Comparison of ENCODE assay signal across 8 mouse cellular contexts in genomic region chr12:41485512-41486215, GRCm38 (mm10). TPM values are rescaled to one million over a fixed set of nuclear protein-coding genes. Genes with fewer than 3 reads are reported as not detected.
DNase-seq lines count a peak whose midpoint lies in the region; ATAC-seq and TF ChIP-seq lines count a peak whose summit lies in the region.

No protein-coding gene starts in this region.

- peak overlapping the region; percentile 90 for H3K27ac ChIP-seq in hindbrain, postnatal 0 days

- H3K4me3 ChIP-seq in hindbrain, postnatal 0 days (ENCODE audit: low read length) = peak overlapping the region; percentile 61

- ATAC-seq in hindbrain, postnatal 0 days = peak; percentile 95

- peak overlapping the region; percentile 61 for H3K9ac ChIP-seq in hindbrain, postnatal 0 days (replicated peaks; ENCODE audit: low read length)

- DNase-seq in adrenal gland, adult 8-10 months = peak; percentile 79
- peak; percentile 31 to 71 for DNase-seq in cerebellum, postnatal 4 days (ENCODE audit: low spot score in 2 of 2)
- DNase-seq in gastrocnemius, adult 8-10 months (ENCODE audit: low spot score in 2 of 2) = peak; percentile 6 to 29
- peak; percentile 94 for DNase-seq in hindbrain, postnatal 0 days (ENCODE audit: low spot score)
- peak; percentile 81 to 86 for DNase-seq in left cerebral cortex, adult 8-10 months (ENCODE audit: low spot score in 2 of 2)
- DNase-seq in lung, postnatal 36 days = peak; percentile 50
- DNase-seq in right cerebral cortex, postnatal 4 days = peak; percentile 64
- DNase-seq in spleen, adult 12 weeks (ENCODE audit: low spot score) = no peak

- no peaks in the 10 kb centered on the region for H3K36me3 ChIP-seq in hindbrain, postnatal 0 days (ENCODE audit: insufficient read depth, low read length)

- no peaks in the 10 kb centered on the region for H3K4me1 ChIP-seq in hindbrain, postnatal 0 days (ENCODE audit: insufficient read depth, low read length)

- 4% methylated on average over 12 of the region's 12 CpGs for WGBS in hindbrain, postnatal 0 days

- TF ChIP-seq CTCF in hindbrain, postnatal 0 days (IDR thresholded peaks at IDR 0.05; ENCODE audit: low read depth) = no peak

- H3K27me3 ChIP-seq in hindbrain, postnatal 0 days (ENCODE audit: insufficient read depth, low read length) = no peaks in the 10 kb centered on the region

- peak overlapping the region; percentile 70 for H3K4me2 ChIP-seq in hindbrain, postnatal 0 days (ENCODE audit: low read depth, low read length)

- H3K9me3 ChIP-seq in hindbrain, postnatal 0 days (ENCODE audit: low read length) = no peaks in the 10 kb centered on the region

RNA-seq across cellular contexts. Expression of gene Lrrn3, which starts 0.6 kb away (rescaled TPM):
- total RNA-seq in adrenal gland, adult 8-10 months (2022) = 10 to 100 TPM; 37.7 to 62.3 (median 44.2) TPM
- under 1 TPM; 0.22 to 0.29 (median 0.27) TPM for total RNA-seq in gastrocnemius, adult 8-10 months (2022)
- total RNA-seq in hindbrain, postnatal 0 days (2014; rRNA removed) = 75.0 and 79.3 TPM in 2 replicates
- 77.1 and 77.4 TPM in 2 replicates for polyA plus RNA-seq in hindbrain, postnatal 0 days (2015; fragmentation: Nextera tagmentation; extraction: Ambion mirVana)
- total RNA-seq in left cerebral cortex, adult 8-10 months (2022) = 10 to 100 TPM; 48.4 to 61.5 (median 53.5) TPM

Comparison
In these comparisons a context has a peak if more than half of its experiments do, and no peak if none do; other contexts are left out.
1. RNA of gene Lrrn3, which starts 0.6 kb away (total RNA-seq): 75.0 to 79.3 TPM in hindbrain, postnatal 0 days, 48.4 to 61.5 TPM in left cerebral cortex, adult 8-10 months and 37.7 to 62.3 TPM in adrenal gland, adult 8-10 months; 0.22 to 0.29 TPM in gastrocnemius, adult 8-10 months; every median in the first group is over 10 times any median in the second.